Mouse (Mus musculus) kidney, postnatal 10 days (tissue): Measurements from ENCODE around the gene Shh.

Experiments used
- DNase-seq: peaks from one replicate; pipeline ENCODE4 v3.0.0; 2021; ENCODE audit warnings: mixed read lengths

The Shh gene

GRCm38 (mm10) chr5:28458821-28459240 is 8.2 kb downstream of the Shh start:
- peak; percentile 8 for DNase-seq

GRCm38 (mm10) chr5:28457921-28458641 is 9.0 kb downstream of the Shh start:
- DNase-seq, result peak; percentile 15

GRCm38 (mm10) chr5:28456366-28456765 is 10.7 kb downstream of the Shh start:
- no peak for DNase-seq

- DNase-seq, result no peak
Observed at GRCm38 (mm10) chr5:28455721-28456120, 11.3 kb downstream of the Shh start.

GRCm38 (mm10) chr5:28454546-28454945 is 12.5 kb downstream of the Shh start:
- no peak for DNase-seq

GRCm38 (mm10) chr5:28453523-28453922 is 13.5 kb downstream of the Shh start:
- DNase-seq, result no peak

GRCm38 (mm10) chr5:28453086-28453485 is 14.0 kb downstream of the Shh start:
- no peak for DNase-seq

DNA sequence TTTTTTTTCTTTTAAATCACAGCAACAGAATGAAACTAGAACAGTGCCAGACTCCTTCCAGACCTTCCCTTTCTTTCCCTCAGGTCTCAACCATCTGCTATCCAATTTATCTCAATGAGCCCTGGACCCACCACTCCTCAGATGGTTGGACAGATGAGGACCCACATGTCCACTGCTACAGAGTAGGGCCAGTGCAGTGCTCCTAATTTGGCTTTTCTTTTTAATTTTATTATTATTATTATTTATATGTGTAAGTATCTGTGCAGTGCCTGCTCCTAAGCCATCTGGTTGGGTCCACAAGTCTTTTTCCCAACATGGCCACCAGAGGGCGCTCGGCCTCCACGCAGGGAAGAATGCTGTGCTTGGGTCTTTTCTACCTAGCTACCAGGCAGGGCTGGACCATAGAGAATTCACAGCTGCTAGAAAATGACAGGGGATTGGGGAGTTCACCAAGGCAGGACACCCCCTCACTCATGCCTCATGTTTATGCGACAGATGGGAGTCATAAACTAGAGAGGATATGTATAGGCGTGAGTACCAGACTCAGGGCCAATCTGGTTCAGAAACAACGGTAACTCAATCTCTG is 15.9 kb downstream of the Shh start:
- peak; percentile 88 for DNase-seq

GRCm38 (mm10) chr5:28450126-28450890 is 16.7 kb downstream of the Shh start:
- no peak for DNase-seq

DNA sequence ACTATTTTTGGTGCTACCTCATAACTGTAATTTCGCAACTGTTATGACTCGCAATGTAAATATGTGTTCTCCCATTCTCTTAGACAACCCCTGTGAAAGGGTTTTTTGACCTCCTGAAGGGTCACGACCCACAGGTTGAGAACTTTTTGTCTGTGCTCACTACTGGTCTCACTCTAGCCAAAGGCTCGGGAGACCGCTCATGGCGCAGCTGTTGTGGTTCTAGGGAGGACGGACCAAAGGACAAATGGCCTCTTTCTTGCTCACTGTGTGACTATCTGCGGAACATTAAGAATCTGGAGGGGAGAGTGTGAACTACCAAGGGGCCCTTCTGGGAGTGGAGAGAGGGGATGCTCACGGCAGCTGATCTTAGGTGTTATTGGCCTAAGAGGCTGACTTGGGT is 41.1 kb downstream of the Shh start:
- no peak for DNase-seq

DNA sequence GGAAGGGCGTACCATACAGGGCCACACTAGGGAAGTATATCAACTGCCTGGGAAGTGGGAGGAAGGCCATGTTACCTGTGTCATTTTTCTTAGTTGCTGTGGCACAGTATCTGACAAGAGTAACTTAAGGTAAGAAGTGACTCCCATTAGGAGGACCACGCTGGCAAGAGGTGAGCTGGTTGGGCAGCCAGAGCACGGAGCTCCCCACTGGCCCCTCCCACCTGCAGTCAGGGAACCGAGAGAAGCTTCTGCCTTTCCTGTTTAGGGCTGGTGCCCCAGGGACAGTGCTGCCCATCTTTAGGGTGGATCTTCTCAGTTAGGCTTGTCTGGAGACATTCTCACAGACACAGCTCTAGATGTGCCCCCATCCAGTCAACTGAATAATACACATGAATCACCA is 43.3 kb downstream of the Shh start:
- no peak for DNase-seq

- no peak for DNase-seq
Observed at GRCm38 (mm10) chr5:28419640-28420265, 47.3 kb downstream of the Shh start.

- DNase-seq, result no peak
Observed at GRCm38 (mm10) chr5:28418734-28419133, 48.3 kb downstream of the Shh start.

- no peak for DNase-seq
Observed at GRCm38 (mm10) chr5:28416029-28416428, 51.0 kb downstream of the Shh start.

DNA sequence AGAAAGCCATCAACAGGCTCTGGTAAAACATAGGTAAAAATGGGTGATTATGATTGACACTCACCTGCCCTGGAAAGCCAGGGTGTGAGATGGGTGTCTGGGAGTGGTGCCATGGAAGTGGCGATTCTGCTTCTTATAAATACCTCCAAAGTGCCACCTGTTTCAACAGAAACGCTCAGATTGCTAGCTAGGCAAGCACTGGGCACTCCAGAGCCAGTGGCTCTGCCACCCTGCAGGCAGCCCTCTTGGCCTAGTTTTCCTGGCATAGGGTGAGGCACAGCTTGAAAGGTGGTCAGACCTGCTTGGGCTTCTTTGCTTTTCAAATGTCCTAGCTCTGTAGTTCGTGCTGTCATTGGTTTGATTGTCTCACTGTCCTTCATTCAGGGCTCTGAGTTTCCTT is 53.0 kb downstream of the Shh start:
- no peak for DNase-seq

DNA sequence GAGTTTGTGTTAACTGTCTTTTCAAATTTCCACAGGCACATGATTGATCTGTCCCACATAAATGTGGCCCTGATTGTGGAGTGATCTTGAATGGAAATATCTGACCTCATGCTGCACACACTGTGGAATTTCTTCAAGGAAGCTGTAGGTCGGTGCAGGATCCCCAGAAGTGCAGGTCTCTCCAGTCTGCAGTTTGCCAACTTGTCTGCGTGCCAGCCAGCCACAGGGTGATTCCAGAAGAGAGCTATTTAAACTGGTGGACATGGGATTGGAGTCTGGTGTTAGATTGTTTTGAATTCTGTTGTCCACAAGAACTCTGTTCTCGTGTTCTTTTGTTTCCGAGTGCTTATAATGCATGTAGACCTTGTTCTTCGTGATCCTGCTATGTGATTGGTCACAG is 53.5 kb downstream of the Shh start:
- no peak for DNase-seq

DNA sequence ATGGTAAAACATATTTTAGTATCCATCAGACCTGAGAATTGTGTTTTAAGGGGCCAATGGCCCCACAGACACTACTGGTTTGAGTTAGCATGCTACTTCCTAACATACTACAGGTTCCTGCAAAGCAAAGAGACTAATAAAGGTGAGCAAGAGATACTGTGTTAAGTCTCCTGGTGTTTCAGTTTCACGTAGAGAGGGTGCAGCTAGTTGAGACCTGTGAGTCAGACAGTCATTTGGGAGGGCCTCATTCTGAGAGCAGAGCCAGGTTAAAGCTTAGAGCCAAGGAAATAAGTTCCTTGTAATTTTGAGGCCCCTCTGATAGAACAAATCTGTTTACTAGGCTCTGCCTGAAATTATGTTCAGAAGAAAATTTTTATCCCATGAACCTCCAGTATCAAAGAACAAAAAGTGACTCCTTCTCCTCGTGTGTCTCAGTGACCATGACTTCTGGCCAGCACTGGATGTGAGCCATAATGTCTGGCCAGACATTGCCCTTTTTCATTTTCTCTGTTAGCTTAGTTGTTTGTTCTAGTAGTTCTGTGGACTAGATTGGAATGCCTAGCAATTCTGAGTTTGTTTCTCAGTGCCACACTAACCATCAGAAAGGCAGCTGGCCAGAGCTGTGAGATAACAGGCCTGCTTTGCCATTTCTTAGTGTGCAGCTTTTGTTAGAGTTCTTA is 54.9 kb downstream of the Shh start:
- no peak for DNase-seq
